Mouse (Mus musculus): Measurements from ENCODE around the gene Caml. TPM values are rescaled to one million over a fixed set of nuclear protein-coding genes. Genes with fewer than 3 reads are reported as not detected.
A peak's percentile ranks its signal among the peaks of the same experiment; 100 is the strongest.
"Not testable (repeated sequence)": the region's sequence is repeated elsewhere in the genome, so short reads cannot be mapped to it uniquely, and the experiment has no call there.

The Caml gene
- total RNA-seq, 2 experiments from 2014 or later = 13.9 to 14.1 TPM

DNA sequence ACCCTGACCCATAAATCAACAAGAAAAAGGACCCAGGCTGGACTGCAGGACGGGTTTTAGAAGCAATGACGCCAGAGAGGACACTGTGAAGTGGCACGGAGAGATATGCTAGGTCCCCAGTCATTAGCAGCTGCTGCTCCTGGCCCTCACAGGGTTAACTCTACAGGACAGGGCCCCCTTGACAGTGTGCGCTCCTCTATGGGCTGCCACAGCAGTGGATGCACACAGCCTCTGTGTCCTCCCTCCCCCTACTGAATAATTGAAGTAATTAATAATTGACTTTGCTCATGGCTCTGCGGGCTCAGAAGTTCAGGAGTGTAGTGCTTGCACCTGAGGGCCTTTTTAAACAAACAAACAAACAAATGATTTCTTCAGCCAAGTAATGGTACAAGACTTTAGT lies 9.3 kb upstream of the Caml start:
- DNase-seq = no peak

DNA sequence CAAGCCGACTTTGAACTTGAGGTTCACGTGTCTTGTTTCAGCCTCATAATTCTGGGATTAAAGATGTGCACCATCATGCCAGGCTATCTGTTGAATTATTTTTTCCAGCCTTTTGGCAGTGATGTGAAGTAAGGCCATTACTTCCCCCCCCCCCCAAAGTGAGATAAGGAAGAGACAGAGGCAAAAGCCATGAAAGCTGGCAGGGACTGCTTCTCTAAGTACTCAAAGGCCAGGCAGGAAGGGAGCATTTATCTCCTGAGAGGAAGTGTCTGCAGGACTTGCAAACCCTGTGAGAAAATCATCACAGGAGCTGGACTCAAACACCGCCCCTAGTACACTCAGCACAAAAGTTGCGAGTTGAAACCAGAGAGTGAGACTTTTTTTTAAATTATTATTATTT lies 3.5 kb upstream of the Caml start:
- intact Hi-C loops (cut with DNase I) = no loop called here
- DNase-seq = no peak

More for the DNA sequence above, 9.3 kb upstream of the Caml start:
- intact Hi-C loops (cut with DNase I) = no loop called here

DNA sequence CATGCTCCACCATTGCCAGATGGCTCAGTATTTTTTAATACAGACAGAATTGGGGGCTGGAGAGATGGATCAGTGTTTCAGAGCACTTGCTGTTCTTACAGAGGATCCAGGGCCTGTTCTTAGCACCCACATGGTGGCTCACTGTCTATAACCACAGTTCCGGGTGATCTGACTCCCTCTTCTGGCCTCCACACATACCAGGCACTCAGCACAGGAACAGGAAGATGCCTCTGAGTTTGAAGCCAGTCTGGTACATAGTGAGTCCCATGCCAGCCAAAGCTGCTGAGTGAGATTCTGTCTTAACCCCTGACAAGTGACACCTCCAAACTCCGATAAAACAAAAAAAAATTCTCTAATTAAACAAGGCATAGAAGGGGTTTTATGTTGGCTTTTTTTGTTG lies 2.5 kb upstream of the Caml start:
- DNase-seq = no peak
- intact Hi-C loops (cut with DNase I) = loop anchor here (2.0 kb wide), 1 partner anchor 19 kb away; no protein-coding TSS in a partner anchor

DNA sequence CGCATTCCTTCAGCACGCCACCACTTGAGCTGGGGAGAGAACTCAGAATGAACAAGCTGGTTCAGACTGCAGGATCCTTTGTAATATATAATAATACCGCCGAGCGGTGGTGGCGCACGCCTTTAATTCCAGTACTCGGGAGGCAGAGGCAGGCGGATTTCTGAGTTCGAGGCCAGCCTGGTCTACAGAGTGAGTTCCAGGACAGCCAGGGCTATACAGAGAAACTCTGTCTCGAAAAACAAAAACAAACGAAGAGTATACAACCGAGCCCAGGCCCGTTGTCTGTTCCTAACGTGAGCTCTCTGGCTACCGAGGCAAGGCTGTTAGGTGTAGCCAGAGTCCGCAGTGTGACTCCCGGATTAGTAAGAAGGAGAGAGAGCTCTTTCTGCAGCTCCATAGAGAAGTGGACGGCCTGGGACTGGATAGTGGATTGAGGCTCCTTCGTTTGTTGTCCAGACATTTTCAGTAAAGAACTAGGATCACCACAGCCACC lies 603 bp upstream of the Caml start:
- DNase-seq; intact Hi-C loops (cut with DNase I): not testable (repeated sequence)

DNA sequence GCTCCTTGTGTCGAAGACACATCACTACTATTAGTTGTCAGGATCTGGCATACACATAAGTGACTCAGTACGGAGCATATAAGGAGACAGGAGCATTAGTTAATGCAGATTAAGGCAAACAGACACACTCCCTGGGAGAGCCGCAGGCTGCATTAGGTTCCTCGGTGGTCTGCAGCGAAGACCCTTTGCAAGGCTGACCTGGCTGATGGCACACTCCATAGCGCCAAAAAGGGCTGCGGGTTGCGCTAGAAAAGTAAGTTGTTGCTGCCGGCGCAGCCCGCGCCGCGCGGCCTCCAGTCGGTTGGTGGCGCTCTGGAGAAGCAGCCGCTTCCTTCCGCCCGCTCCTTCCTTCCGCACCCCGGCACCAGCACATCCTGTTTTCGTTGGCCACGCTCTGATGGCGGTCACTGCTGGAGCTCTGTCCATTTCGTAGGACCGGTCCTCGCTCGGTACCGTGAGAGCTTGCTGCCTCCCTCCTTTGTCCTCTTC lies 11.9 kb downstream of the Caml start, which contains the start of gene Ddx46:
Gene Ddx46, plus strand, starts transcription at position 389 of the 489 bp plus-strand sequence.
- intact Hi-C loops (cut with DNase I) = no loop called here

DNA sequence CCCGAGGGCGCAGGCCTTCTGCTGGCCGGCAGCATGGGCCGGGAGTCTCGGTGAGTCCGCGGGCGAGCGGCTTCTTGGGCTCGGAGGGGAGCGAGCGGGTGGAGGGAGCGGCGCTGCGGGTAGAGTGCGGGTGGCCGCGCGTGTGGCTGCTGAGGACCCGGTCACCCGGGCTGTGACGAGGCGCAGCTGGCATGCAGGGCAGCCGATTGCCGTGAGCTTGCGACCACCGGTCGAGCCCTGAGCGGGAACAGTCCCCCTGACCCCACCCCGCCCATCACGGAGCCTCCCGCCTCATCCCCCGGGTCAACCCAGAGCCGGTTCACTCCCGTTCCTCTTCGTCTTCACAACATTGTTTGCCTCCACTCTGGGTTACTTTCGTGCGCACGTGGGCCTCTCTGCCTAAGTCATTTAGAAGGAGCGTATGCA lies 12.4 kb downstream of the Caml start:
- no peak for DNase-seq
- intact Hi-C loops (cut with DNase I) = no loop called here

More for the DNA sequence above, 11.9 kb downstream of the Caml start, which contains the start of gene Ddx46:
- peak; percentile 94 to 97 for DNase-seq

DNA sequence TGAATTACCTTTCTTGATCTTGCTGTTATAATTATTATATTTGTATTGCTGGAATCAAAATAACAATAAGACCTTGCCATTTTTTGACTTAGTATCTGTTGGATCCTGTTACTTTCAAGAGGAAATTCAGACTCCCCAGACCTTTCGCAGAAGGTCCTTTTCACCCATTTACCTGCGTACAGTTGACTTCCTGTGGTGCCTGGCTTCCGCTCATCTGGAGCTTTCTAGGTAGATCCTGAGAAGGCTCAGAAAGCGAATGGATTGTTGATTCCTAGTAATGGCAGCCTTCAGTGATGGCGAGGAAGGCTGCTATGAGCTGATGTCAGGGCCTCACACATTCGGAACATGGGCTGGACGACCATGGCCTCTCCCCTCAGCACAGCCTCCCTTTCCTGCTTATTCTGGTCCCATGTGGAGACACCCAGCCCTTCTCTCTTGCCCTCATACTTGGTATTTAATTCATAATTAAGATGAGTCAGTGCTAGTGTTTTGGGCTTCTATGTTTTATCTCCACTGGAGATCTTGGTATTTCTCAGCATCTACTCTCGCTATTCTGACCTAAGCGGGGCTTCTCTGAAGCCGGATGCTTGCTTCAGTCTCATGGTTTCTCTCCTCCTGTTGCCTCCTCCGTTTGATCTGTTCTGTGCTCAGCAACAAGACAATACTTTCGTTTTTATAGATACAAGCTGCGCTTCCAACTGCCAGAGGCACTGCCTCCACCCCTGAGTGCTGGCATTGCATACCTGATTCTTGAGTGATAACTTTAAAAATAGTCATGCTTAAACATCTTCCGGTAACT lies 13.6 kb downstream of the Caml start:
- DNase-seq = no peak
- intact Hi-C loops (cut with DNase I) = no loop called here

DNA sequence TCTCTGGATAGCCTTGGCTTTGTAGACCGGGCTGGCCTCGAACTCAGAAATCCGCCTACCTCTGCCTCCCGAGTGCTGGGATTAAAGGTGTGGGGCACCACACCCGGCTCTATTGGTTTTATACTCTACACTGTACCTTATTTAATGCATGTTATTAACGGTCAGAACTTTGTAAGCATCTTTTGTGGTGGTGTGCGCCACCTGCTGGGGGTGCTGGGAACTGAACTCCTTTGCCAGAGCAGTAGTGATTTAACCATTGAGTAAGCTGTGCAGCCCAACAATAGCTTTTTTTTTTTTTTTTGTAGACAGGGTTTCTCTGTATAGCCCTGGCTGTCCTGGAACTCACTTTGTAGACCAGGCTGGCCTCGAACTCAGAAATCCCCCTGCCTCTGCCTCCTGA lies 17.7 kb downstream of the Caml start:
- peak; percentile 81 to 87 for DNase-seq
- intact Hi-C loops (cut with DNase I) = loop anchor here (1.0 to 5.0 kb wide), 2 partner anchors 39 to 87 kb away; partner anchors contain the start of gene Pcbd2

DNA sequence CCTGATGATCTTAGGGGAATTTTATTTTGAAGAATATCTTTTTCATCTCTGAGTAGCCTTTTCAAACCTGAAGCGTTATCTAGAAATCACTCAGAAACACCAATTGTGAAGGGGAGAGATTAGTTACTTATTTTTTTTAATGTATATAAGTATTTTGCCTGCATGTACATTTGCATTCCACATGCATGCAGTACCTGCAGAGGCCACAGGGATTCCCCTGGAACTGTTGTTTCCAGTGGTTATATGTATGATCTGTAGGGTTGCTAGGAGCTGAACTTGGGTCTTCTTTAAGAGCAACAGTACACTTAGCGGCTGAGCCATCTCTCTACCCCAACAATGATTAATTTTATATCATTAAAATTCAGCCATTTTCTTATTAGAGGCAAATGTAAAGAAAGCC lies 21.7 kb downstream of the Caml start:
- intact Hi-C loops (cut with DNase I) = loop anchor here (5.0 kb wide), 1 partner anchor 83 kb away; the partner anchor contains the start of gene Pcbd2
- DNase-seq = peak in 1 of 2 experiments; percentile 13

DNA sequence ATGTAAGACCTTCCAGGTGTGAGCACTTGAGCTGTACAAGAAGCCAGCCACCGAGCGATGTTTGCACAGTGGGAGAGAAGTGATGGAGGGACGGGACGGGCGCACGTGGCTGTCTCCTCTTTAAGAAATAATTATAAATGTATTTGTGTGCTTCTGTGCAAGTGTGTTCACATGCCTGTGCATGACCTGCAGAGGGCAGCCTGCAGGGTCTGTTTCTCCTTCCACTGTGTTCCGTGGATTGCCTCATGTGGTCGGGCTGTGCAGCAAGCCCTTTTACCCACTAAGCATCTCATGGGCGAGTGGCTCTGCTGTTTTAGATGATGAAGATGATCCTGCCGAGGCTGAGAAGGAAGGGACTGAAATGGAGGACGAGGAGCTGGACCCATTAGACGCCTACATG lies 27.3 kb downstream of the Caml start:
- intact Hi-C loops (cut with DNase I) = no loop called here
- DNase-seq = no peak

DNA sequence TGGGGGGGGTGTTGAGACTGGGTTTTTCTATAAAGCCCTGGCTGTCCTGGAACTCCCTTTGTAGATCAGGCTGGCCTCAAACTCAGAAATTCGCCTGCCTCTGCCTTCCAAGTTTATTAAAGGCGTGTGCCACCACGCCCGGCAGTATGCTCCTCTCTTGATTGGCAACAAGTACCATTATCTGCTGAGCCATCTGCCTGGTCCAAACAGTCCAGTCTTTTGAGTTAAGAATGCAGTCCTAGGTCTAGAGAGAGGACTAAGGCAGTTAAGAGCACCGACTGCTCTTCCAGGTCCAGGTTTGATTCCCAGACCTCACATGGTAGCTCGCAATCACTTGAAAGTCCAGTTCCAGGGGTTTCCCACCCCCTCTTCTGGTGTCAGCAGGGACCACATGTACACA lies 28.2 kb downstream of the Caml start:
- intact Hi-C loops (cut with DNase I) = no loop called here
- DNase-seq = no peak

DNA sequence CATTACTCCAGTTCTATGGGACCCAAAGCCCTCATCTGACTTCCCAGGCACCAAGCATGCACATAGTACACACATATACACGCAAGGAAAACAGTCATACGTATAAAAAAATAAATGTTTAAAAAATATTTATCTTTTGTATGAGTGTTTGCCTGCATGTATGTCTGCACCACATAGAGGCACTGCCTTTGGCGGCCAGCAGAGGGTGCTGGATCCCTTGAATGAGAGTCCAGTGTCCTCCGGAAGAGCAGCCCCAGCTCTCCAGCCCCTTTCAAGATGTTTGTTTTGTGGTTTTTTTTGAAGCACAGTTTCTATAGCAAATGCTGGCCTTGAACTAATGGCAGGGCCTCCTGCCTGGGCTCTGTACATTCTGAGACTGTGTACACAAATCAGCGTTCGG lies 45.7 kb downstream of the Caml start:
- DNase-seq = peak; percentile 30 to 59
- intact Hi-C loops (cut with DNase I) = loop anchor here (2.0 kb wide), 1 partner anchor 60 kb away; no protein-coding TSS in a partner anchor

DNA sequence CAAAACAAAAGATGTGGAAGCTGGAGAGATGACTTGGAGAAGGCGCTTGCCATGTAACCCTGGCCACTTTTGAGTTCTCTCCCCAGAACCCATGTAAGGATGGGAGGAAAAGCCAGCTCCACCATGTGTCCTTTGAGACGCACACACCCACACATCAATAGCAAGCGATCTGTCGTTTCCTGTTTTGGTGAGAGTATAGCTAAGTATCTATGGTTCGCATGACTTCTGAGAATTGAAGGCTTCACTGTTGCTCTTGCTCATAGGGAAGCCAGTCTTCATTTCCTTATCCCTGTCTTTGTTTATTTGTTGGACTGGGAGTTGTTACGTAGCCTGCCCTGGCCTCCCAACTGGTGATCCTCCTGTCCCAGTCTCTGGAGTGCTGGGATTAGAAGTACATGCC lies 49.9 kb downstream of the Caml start:
- intact Hi-C loops (cut with DNase I) = no loop called here
- DNase-seq = no peak

DNA sequence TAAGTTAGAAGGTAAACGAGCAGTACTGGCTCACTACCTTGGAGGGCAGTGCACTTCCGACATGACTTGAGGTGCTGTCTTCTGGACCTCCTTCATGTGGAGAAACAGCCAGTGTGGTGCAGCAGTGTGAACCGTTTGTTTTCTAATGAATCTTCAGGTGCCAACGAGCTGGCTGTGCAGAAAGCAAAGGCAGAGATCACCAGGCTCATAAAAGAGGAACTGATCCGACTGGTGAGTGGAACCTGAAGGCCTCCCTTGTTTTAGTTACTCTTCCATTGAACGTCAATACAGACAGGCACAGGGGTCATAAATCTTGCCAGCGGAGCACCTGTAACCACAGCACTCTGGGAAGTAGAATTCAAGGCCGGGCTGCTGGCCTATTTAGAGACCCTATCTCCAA lies 54.6 kb downstream of the Caml start:
- no peak for DNase-seq
- intact Hi-C loops (cut with DNase I) = no loop called here

Other genes with a start within 250 kb of the Caml start
- not detected for gene Slc34a1, start 224.8 kb upstream of the Caml start, total RNA-seq (2021)
- gene Pfn3, start 207.8 kb upstream of the Caml start, total RNA-seq (2021) = not detected
- not detected for gene F12, start 196.2 kb upstream of the Caml start, total RNA-seq (2021)
- gene Grk6, start 177.9 kb upstream of the Caml start, total RNA-seq (2021) = 10 to 100 TPM; 24.3 to 27.2 TPM
- gene Prr7, start 158.7 kb upstream of the Caml start, total RNA-seq (2021) = 1 to 10 TPM in 1 of 2 experiments, under 1 TPM in 1; 0.81 to 1.6 TPM
- 10 to 100 TPM; 27.0 to 27.3 TPM for gene Dbn1, start 134.9 kb upstream of the Caml start, total RNA-seq (2021)
- gene Pdlim7, start 109.3 kb upstream of the Caml start, total RNA-seq (2021) = 10 to 100 TPM; 52.3 to 56.6 TPM
- gene Dok3, start 93.7 kb upstream of the Caml start, total RNA-seq (2021) = 1 to 10 TPM; 1.9 to 2.3 TPM
- 10 to 100 TPM; 14.4 to 14.8 TPM for gene Ddx41, start 86.3 kb upstream of the Caml start, total RNA-seq (2021)
- 10 to 100 TPM; 24.8 to 26.9 TPM for gene Fam193b, start 51.9 kb upstream of the Caml start, total RNA-seq (2021)
- gene Tmed9, start 49.3 kb upstream of the Caml start, total RNA-seq (2021) = 10 to 100 TPM; 83.3 to 89.3 TPM
- gene B4galt7, start 23.1 kb upstream of the Caml start, total RNA-seq (2021) = 10 to 100 TPM; 10.0 to 11.4 TPM
- 10 to 100 TPM; 26.0 TPM for gene Ddx46, start 12.0 kb downstream of the Caml start, total RNA-seq (2021)
- 10 to 100 TPM; 49.7 to 52.5 TPM for gene B230219D22Rik, start 70.1 kb downstream of the Caml start, total RNA-seq (2021)
- 10 to 100 TPM; 36.2 to 37.3 TPM for gene Txndc15, start 91.6 kb downstream of the Caml start, total RNA-seq (2021)
- 10 to 100 TPM; 36.3 to 37.4 TPM for gene Pcbd2, start 104.4 kb downstream of the Caml start, total RNA-seq (2021)
- gene Catsper3, start 161.6 kb downstream of the Caml start, total RNA-seq (2021) = under 1 TPM in 1 of 2 experiments, not detected in 1; 0.22 TPM
- gene Pitx1, start 213.2 kb downstream of the Caml start, total RNA-seq (2021) = not detected

All from heart, postnatal 14 days (tissue).